Mouse (Mus musculus) erythroid progenitor cell, adult 5-6 weeks (primary cell): ENCODE data around the gene Utp6. TPM values are rescaled to one million over a fixed set of nuclear protein-coding genes. Genes with fewer than 3 reads are reported as not detected.
"Not testable (repeated sequence)": the region's sequence is repeated elsewhere in the genome, so short reads cannot be mapped to it uniquely, and the experiment has no call there.

ENCODE experiments used
- ATAC-seq: replicated peaks from 2 replicates; pipeline ENCODE4 v1.8.0; 2016; ENCODE audit warnings: moderate number of reproducible peaks, mild to moderate bottlenecking, moderate TSS enrichment, inconsistent platforms; ENCODE audit not compliant: poor library complexity, low FRiP score, severe bottlenecking
- total RNA-seq, 2 experiments: library from RNA; stranded (forward) in 1 of 2; stranded (reverse) in 1 of 2; fragments of 150-400 nt in 1 of 2; fragments of 186-747, 209-891 nt in 1 of 2; gene quantifications; 2 replicates each; pipeline versions ENCODE4 v1.2.3 to v1.2.4; 2015 to 2017; ENCODE audit warnings: low replicate concordance in 2 of 2

The Utp6 gene
- 8.3 and 20.5 TPM in 2 replicates for total RNA-seq (2015; ENCODE audit: low replicate concordance)
- 12.3 and 12.8 TPM in 2 replicates for total RNA-seq (2017; ENCODE audit: low replicate concordance)

DNA sequence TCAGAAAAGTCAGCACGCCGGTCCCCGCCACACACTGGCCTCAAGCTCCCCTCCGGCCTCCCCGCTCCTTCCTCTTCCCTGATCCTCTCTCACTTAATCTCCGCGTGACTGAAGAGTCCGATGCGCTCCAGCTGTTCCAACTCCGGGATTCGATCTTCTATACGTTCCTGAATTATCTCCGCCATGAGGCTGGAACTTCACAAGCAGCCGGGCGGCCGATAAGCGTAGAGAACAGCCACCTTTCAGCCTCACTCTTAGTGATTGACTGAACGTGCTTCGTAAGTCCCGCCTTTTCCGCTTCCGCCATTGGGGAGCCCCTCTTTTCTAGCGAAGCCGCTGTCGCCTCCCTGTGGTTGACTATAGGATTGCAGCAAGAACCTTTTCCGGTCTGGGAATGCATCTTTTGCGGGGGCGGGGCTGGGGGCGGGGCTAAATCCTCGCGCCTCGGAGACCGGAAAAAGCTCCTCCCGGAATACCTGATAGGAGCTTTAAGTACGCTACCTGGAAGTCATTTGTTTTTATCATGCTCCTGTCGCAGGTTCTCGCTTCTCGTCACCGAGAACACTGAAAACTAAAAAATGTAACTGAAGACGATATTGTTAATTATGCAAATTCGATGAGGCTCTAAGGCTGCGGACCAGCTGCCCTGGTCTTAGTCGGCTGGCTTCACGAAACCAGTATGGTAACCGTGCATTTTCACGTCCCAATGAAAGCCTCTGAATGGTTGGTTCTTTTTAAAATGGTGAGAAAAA is at the start of gene Utp6:
TSS of gene Utp6 (minus strand) at position 266 of the 752 bp plus-strand sequence.
- ATAC-seq, result peak; percentile 96

DNA sequence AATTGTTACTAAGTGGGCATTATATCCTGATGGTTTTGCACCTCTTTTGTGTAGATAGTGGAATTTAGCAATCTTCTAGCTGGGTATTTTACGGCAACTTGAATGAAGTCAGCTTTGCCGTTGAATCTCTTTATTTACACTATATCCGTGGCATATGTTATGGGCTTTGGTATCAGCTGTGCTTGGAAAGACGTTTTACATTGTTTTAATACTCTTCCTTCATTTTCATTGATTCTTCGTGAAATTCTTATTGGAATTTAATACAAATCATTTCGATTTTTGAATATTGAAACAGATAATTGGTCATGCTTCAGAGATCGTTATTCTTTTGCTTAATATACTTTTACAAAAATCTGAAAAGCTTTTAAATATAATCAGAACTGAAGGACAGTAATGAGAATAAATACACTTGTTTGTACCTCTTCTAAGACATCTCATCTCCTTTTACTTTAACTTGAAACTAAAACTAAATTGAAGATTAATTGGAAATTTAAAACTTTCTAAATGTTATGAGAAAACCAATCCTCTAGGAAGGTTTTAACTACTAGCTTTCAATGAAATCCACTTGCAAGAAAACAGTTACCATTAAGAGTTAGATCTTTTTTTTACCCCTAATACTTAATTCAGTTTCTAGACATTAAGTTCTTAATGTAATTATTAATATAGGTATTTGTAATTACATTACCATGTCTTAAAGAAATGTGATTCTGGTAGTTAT is 32.2 kb upstream of the Utp6 start:
- no peak for ATAC-seq

DNA sequence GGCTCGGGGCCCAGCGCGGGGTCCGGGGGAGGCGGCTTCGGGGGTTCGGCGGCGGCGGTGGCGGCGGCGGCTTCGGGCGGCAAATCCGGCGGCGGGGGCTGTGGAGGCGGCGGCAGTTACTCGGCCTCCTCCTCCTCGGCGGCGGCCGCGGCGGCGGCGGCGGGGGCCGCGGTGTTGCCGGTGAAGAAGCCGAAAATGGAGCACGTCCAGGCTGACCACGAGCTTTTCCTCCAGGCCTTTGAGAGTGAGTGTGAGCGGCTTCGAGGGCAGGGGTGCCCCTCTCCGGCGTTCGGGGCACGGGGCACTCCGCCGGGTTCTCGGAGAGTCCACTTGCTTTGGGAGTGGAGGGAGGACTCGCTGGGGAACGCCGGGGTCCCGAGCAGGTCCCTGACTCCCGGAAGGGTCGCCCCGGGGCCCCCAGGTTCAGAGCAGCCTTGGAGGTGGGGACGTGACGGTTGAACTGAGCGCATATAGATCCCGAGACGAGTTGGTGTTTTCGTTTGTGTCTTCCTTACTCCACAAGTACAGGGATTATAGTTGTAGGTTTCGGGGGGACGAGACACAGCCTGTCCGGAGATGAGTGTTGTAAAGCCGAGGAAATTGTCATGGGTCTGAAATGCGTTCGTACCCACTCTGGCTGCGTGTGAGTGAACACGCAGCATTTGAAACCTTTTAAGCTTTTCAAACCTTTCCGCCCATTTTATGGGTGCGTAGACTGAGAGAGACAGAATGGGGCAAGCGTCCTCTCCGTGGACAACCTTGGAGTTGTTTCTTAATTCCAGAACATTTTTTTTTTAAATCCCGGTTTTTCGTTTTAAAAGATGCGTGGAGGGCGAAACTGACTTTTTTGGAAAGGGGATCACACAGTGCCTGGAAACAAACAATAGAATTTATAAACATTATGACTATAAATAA is 31.4 kb upstream of the Utp6 start:
- ATAC-seq, result peak; percentile 32

DNA sequence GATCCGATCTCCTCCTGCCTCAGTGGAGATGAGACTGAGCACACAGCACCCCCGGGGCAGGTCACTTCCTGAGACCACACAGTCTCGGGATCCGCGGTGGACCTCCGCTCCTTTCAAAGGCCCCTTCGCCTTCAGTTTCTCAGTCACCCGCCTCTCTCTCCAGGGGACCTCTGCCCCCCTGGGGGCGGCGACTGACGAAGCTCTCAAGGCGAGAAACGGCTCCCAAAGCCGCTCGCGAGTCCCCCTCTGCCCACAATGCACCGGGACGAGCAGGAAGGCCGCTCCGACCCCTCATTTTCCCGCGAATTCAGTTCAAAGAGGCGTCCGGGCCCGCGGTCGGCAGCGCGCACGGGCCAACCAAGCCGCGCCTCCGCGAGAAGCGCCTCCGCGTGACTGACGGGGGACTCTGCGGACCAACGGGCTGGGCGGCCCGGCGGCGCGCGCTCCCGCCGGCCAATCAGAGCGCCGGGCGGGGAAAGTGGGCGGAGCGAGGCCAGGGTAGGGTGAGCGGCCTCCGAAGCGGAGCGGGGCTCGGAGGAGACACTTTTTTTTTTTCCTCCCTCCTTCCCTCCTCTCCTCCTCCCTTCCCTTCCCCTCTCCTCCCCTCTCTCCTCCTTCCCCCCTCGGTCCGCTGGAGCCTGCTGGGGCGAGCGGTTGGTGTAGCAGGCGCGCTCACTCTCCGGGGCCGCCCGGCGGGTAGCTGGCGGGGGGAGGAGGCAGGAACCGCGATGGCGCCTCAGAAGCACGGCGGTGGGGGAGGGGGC is 30.6 kb upstream of the Utp6 start, which contains the start of gene Suz12:
TSS of gene Suz12 (plus strand) at position 515 of the 764 bp plus-strand sequence.
- ATAC-seq, result peak; percentile 93

DNA sequence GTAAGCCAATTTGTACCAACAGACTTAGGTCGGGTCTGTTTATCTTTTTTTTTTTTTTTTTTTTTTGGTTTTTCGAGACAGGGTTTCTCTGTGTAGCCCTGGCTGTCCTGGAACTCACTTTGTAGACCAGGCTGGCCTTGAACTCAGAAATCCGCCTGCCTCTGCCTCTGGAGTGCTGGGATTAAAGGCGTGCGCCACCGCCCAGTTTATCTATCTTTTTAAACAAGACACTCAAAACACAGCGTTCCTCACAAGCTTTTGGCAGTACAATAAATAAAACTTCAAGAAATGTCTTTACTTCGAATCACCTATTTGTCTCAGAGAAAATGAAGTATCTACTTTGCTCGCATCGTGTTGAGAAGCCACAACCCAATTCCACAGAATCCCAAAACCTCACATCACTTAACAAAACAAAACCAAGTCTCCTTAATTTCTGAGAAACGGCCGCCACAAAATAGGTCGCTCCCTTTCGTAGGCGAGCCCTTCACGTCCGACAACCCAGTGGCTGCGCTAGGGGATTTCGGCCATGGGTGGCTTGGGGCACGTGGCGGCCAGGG is 29.9 kb upstream of the Utp6 start:
- peak; percentile 59 for ATAC-seq

GRCm38 (mm10) chr11:79991600-79991999 is 29.4 kb upstream of the Utp6 start:
- no peak for ATAC-seq

- ATAC-seq, result no peak
These were observed 27.9 kb upstream of the Utp6 start for GRCm38 (mm10) chr11:79990120-79990519.

GRCm38 (mm10) chr11:79987896-79988295 is 25.7 kb upstream of the Utp6 start:
- ATAC-seq, result no peak

- no peak for ATAC-seq
These were observed 24.7 kb upstream of the Utp6 start for GRCm38 (mm10) chr11:79986886-79987285.

DNA sequence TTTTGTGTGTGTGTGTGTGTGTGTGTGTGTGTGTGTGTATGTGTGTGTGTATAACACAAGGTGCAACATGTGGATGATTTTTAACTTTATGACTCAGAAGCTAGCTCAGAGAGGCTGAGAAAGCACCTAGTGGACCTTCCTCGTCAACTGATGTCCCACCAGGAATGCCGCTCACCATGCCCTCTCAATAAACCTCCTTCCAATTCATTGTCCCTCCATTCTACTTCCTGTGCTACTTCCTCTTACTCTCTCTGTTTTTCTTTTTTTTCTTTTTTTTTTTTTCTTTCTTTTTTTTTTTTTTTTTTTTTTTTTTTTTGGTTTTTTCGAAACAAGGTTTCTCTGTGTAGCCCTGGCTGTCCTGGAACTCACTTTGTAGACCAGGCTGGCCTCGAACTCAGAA is 15.6 kb upstream of the Utp6 start:
- not testable (repeated sequence) for ATAC-seq

- ATAC-seq, result not testable (repeated sequence)
These were observed 14.9 kb upstream of the Utp6 start for GRCm38 (mm10) chr11:79977061-79977460.

DNA sequence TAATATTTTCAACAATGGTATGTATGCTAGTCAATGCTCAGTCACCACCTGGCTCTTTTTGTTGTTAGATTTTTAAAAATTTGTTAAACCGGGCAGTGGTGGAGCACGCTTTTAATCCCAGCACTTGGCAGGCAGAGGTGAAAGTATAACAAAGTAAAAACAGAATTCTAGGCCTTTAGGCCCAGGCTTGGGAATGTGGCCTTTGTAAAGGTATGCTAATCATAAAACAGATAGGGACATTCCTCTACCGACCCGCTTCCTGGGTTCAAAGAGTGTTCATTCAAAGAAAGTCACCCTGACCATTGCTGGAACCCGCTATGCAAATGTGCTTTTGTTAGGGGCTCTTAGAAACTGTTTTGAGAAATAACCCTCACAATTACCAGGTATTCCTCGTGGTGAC is 14.5 kb upstream of the Utp6 start:
- ATAC-seq, result not testable (repeated sequence)

DNA sequence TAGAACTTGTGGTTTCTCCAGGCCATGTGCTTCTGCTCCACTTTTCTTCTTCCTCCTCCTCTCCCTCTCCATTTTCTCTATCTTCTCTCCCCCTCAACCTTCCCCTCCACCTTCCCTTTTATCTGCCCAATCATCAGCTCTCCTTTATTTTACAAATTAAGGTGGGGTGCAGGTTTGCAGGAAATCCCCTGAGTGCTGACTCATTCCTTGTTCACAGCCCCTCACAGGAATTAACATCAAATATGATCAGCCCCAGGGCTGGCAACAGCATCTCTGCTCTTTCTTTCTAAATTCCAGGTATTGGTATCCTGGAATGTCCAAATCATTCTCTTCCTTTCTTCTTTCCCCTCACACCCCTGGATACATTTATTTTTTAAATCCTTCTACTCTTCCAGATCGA is 14.0 kb upstream of the Utp6 start:
- no peak for ATAC-seq

DNA sequence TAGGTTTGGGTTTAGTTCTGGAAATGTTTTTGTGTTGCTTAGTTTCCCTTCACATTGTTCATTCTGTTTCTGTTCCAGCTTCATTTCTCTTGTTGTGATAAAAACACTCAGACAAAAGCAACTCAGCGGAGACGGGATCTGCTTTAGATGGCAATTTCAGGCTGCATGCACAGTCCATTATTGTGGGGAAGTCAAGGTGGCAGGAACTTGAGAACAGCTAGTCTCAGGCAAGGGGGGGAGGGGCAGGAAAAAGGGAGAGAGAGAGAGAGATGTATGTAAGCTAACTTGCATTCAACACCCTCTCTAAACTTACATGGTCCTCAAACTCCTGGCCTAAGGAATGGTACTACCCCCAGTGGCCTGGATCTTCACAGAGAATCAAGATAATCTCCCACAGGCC is 13.2 kb upstream of the Utp6 start:
- ATAC-seq, result no peak

DNA sequence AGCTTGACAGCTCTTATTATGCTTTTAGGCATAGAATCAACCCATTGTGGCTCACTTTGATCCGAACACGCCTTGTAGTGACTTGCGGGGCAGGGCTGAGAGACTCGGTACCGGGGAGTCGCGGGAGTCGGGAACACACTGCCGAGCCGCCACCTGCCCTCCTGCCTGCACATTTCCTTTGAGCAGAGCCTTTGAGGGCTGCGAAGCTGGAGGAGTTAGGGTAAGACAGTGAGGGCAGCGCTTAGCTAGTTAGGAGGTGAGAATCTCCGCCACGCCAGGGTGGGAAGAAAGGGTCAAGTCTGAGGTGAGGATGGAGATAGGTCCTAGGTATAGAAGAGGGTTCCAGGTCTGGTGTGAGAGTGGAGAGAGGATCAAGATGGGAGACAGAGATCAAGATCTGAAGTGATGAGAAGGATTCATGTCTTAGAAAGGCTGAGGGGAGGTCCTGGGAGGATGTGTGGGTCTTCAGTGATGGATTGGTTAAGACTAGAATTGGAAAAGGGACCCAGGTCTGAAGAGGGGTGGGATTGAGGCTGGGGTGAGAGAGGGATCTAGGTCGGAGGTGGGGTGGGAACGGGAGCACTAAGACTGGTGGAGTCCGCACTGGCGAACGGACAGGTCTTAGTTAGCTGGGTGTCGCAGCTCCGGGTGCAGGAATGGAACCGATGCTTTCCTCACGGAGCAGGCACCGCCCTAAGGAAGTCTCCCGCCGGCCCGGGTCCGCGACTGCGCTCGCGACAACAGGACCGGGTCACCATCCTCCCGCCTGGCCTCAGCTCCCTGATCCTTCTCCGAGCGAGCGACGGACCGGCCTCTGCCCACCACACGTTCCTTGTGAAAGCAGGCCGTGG is 11.7 kb upstream of the Utp6 start:
- 0 out of 2 replicates have a peak, but pooled peaks have one; percentile 30 for ATAC-seq

DNA sequence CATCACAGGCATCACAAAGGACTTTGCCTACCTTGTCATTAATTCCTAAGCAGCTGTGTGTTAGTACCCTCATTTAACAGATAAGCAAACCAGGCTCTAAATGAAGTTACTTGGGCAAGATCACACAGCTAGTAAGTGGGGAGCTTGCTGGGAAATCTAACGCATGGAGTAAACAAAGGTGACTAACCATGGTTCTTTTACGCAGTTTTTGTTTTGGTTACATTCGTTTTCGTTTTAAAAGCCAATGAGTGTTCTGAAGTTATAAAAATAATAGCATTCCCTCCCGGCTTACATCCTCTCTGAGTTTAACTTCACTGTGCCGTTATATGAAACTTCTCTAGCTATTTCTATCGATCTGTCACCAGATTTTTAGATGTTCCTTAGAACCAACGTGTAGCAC is 10.9 kb upstream of the Utp6 start:
- no peak for ATAC-seq

GRCm38 (mm10) chr11:79967752-79968151 is 5.6 kb upstream of the Utp6 start:
- no peak for ATAC-seq

DNA sequence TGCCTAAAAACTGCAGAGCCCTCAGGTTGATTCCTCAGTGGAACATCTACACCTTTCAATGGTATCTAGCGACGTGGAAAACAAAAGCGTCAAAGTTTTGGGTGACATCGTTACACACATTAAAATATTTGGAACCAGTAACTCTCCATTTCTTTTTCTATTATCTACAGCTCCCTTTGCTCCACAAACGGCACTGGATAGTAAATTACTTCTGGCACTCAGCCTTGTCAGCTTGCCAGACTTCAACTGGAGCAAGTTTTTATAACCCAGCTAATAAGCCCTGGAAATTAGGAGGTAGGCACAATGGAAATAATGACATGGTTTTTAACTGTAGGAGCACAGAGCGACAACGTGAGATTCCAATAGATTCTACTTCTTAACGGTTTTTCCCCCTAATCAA is 3.7 kb upstream of the Utp6 start:
- ATAC-seq, result no peak
